Mouse (Mus musculus) kidney, embryonic 15.5 days (tissue): Measurements from ENCODE around the gene Lypd4. TPM values are rescaled to one million over a fixed set of nuclear protein-coding genes. Genes with fewer than 3 reads are reported as not detected.

Source experiments
- ATAC-seq: fragments of 200-750 bp; cut with Nextera tagmentation; replicated peaks from 2 replicates; pipeline ENCODE4 v1.8.0; 2017; ENCODE audit warnings: moderate TSS enrichment; ENCODE audit not compliant: low FRiP score
- H3K27ac ChIP-seq: fragments of 300-500 bp; sonication (generic); 2 replicates; pipeline ENCODE4 v1.5.1; 2015; ENCODE audit warnings: mild to moderate bottlenecking, inconsistent platforms
- H3K27me3 ChIP-seq: fragments of 300-500 bp; sonication (generic); 2 replicates; pipeline ENCODE4 v1.6.1; 2015; ENCODE audit warnings: inconsistent platforms
- H3K36me3 ChIP-seq: fragments of 300-500 bp; sonication (generic); 2 replicates; pipeline ENCODE4 v1.6.1; 2015; ENCODE audit warnings: inconsistent platforms
- H3K4me1 ChIP-seq: fragments of 300-500 bp; sonication (generic); 2 replicates; pipeline ENCODE4 v1.6.1; 2015; ENCODE audit warnings: inconsistent platforms
- H3K4me2 ChIP-seq: fragments of 300-500 bp; sonication (generic); 2 replicates; pipeline ENCODE4 v1.6.1; 2015; ENCODE audit warnings: moderate library complexity, mild to moderate bottlenecking, inconsistent platforms
- H3K4me3 ChIP-seq: fragments of 300-500 bp; sonication (generic); replicated peaks from 2 replicates; pipeline ENCODE4 v1.5.1; 2015; ENCODE audit warnings: mild to moderate bottlenecking, inconsistent platforms
- H3K9ac ChIP-seq: fragments of 300-500 bp; sonication (generic); 2 replicates; pipeline ENCODE4 v1.6.1; 2015; ENCODE audit warnings: mild to moderate bottlenecking, inconsistent platforms
- H3K9me3 ChIP-seq: fragments of 300-500 bp; sonication (generic); replicated peaks from 2 replicates; pipeline ENCODE4 v1.6.1; 2016; ENCODE audit warnings: inconsistent platforms
- WGBS: fragments of 180-500 bp; shearing (Covaris S2); methylation state at CpG from one replicate; pipeline ENCODE4 v1.1.7; 2015; ENCODE audit warnings: mixed read lengths; 5-methylcytosine and 5-hydroxymethylcytosine counted together
- polyA plus RNA-seq: library from polyadenylated mRNA; unstranded; fragments of >200 nt; fragmentation: Nextera tagmentation; extraction: Ambion mirVana; gene quantifications from 2 replicates; pipeline ENCODE4 v1.2.1, GENCODE M21; 2015

Gene Lypd4
- polyA plus RNA-seq, 1 experiment from 2014 or later: not detected

GRCm38 (mm10) chr7:24885468-24886307 is 15.9 kb upstream of the Lypd4 start:
- Histone ChIP-seq H3K4me3 (peak overlapping the region; percentile 100), H3K4me2 (peak overlapping the region; percentile 70), H3K4me1 (peaks cover 52% of the 10 kb centered on the region), H3K27me3 (no peaks in the 10 kb centered on the region), H3K27ac (peak overlapping the region; percentile 94), H3K36me3 (peaks cover 52% of the 10 kb centered on the region), H3K9ac (peak overlapping the region; percentile 100), H3K9me3 (no peaks in the 10 kb centered on the region)
- WGBS: 26% methylated on average over 12 of the region's 12 CpGs
- no peak for ATAC-seq

- Histone ChIP-seq H3K27ac (peak overlapping the region; percentile 94), H3K9ac (peak overlapping the region; percentile 100), H3K27me3 (no peaks in the 10 kb centered on the region), H3K4me2 (peak overlapping the region; percentile 70), H3K36me3 (peaks cover 44% of the 10 kb centered on the region), H3K9me3 (no peaks in the 10 kb centered on the region), H3K4me3 (peak overlapping the region; percentile 100), H3K4me1 (peaks cover 53% of the 10 kb centered on the region)
- WGBS: under 1% methylated on average over 47 of the region's 47 CpGs
- peak; percentile 5 for ATAC-seq
Observed at GRCm38 (mm10) chr7:24884693-24885291, 15.1 kb upstream of the Lypd4 start.

GRCm38 (mm10) chr7:24883896-24884692 is 14.4 kb upstream of the Lypd4 start, which contains the start of gene Rps19:
TSS of gene Rps19 (plus strand) at chr7:24884371.
- H3K4me1 ChIP-seq: peaks cover 50% of the 10 kb centered on the region
- under 1% methylated on average over 57 of the region's 57 CpGs for WGBS
- H3K9ac ChIP-seq: peak within 1 kb of the TSS; percentile 100
- H3K27ac ChIP-seq: peak within 1 kb of the TSS; percentile 94
- H3K4me3 ChIP-seq: peak within 1 kb of the TSS; percentile 100
- peaks cover 37% of the 10 kb centered on the region for H3K36me3 ChIP-seq
- ATAC-seq: peak; percentile 95
- H3K27me3 ChIP-seq: no peaks in the 10 kb centered on the region
- H3K9me3 ChIP-seq: no peaks in the 10 kb centered on the region
- peak within 1 kb of the TSS; percentile 70 for H3K4me2 ChIP-seq

- H3K36me3 ChIP-seq: peaks cover 22% of the 10 kb centered on the region
- H3K4me1 ChIP-seq: peaks cover 36% of the 10 kb centered on the region
- H3K9me3 ChIP-seq: no peaks in the 10 kb centered on the region
Observed at GRCm38 (mm10) chr7:24882416-24883199, 12.9 kb upstream of the Lypd4 start.

GRCm38 (mm10) chr7:24879620-24880019 is 9.9 kb upstream of the Lypd4 start:
- H3K4me2 ChIP-seq: no peak overlapping the region
- H3K27ac ChIP-seq: 0 out of 2 replicates have a peak overlapping the region, but pooled peaks have one; percentile 14
- no peak overlapping the region for H3K4me3 ChIP-seq
- H3K36me3 ChIP-seq: no peaks in the 10 kb centered on the region
- WGBS: 31% methylated on average over 2 of the region's 2 CpGs
- H3K9me3 ChIP-seq: no peaks in the 10 kb centered on the region
- H3K9ac ChIP-seq: no peak overlapping the region
- no peaks in the 10 kb centered on the region for H3K27me3 ChIP-seq
- peaks cover 12% of the 10 kb centered on the region for H3K4me1 ChIP-seq
- ATAC-seq: no peak

More at GRCm38 (mm10) chr7:24882416-24883199, 12.9 kb upstream of the Lypd4 start:
- Histone ChIP-seq H3K9ac (no peak overlapping the region), H3K27me3 (no peaks in the 10 kb centered on the region), H3K4me2 (no peak overlapping the region), H3K27ac (no peak overlapping the region), H3K4me3 (no peak overlapping the region)
- ATAC-seq: no peak
- WGBS: 93% methylated on average over 9 of the region's 9 CpGs

- H3K27me3 ChIP-seq: no peaks in the 10 kb centered on the region
- no peak overlapping the region for H3K27ac ChIP-seq
- no peaks in the 10 kb centered on the region for H3K36me3 ChIP-seq
- 71% methylated on average over 3 of the region's 3 CpGs for WGBS
- no peak overlapping the region for H3K4me3 ChIP-seq
- H3K9ac ChIP-seq: no peak overlapping the region
- no peak overlapping the region for H3K4me2 ChIP-seq
- peaks cover 10% of the 10 kb centered on the region for H3K4me1 ChIP-seq
- H3K9me3 ChIP-seq: no peaks in the 10 kb centered on the region
- no peak for ATAC-seq
Observed at GRCm38 (mm10) chr7:24877588-24877987, 7.8 kb upstream of the Lypd4 start.

GRCm38 (mm10) chr7:24869080-24869479 is 661 bp downstream of the Lypd4 start:
- Histone ChIP-seq H3K4me3 (no peak overlapping the region), H3K4me1 (no peaks in the 10 kb centered on the region), H3K9me3 (no peaks in the 10 kb centered on the region), H3K27ac (no peak overlapping the region), H3K27me3 (peaks cover 6% of the 10 kb centered on the region; the same call in 1 of the 2 replicates), H3K36me3 (no peaks in the 10 kb centered on the region), H3K4me2 (no peak overlapping the region), H3K9ac (no peak overlapping the region)
- WGBS: 72% methylated on average over 17 of the region's 17 CpGs
- ATAC-seq: no peak

- no peak overlapping the region for H3K4me2 ChIP-seq
- no peaks in the 10 kb centered on the region for H3K9me3 ChIP-seq
- no peak overlapping the region for H3K9ac ChIP-seq
- H3K27ac ChIP-seq: no peak overlapping the region
- H3K4me1 ChIP-seq: no peaks in the 10 kb centered on the region
- H3K4me3 ChIP-seq: no peak overlapping the region
- WGBS: 42% methylated on average over 6 of the region's 6 CpGs
- no peak for ATAC-seq
- no peaks in the 10 kb centered on the region for H3K27me3 ChIP-seq
- H3K36me3 ChIP-seq: no peaks in the 10 kb centered on the region
Observed at GRCm38 (mm10) chr7:24864156-24864555, 5.6 kb downstream of the Lypd4 start.

- Histone ChIP-seq H3K27ac (no peak overlapping the region), H3K4me3 (no peak overlapping the region), H3K9me3 (no peaks in the 10 kb centered on the region), H3K4me1 (no peaks in the 10 kb centered on the region), H3K36me3 (no peaks in the 10 kb centered on the region), H3K27me3 (no peaks in the 10 kb centered on the region), H3K9ac (no peak overlapping the region), H3K4me2 (no peak overlapping the region)
- ATAC-seq: no peak
- WGBS: 84% methylated on average over 4 of the region's 4 CpGs
Observed at GRCm38 (mm10) chr7:24862853-24863252, 6.9 kb downstream of the Lypd4 start.

- H3K4me3 ChIP-seq: no peak within 1 kb of the TSS
- H3K4me1 ChIP-seq: no peaks in the 10 kb centered on the region
- H3K4me2 ChIP-seq: no peak within 1 kb of the TSS
- H3K9ac ChIP-seq: no peak within 1 kb of the TSS
- no peaks in the 10 kb centered on the region for H3K27me3 ChIP-seq
- no peaks in the 10 kb centered on the region for H3K9me3 ChIP-seq
- no peak for ATAC-seq
- 84% methylated on average over 7 of the region's 7 CpGs for WGBS
- no peaks in the 10 kb centered on the region for H3K36me3 ChIP-seq
- no peak within 1 kb of the TSS for H3K27ac ChIP-seq
Observed at GRCm38 (mm10) chr7:24861913-24862312, 7.8 kb downstream of the Lypd4 start, which contains the start of gene Gm9844. TSS of gene Gm9844 (plus strand) at chr7:24862213.

- H3K9ac ChIP-seq: no peak overlapping the region
- no peak overlapping the region for H3K4me3 ChIP-seq
- no peak overlapping the region for H3K4me2 ChIP-seq
- no peaks in the 10 kb centered on the region for H3K4me1 ChIP-seq
- no peaks in the 10 kb centered on the region for H3K27me3 ChIP-seq
- no peaks in the 10 kb centered on the region for H3K9me3 ChIP-seq
- ATAC-seq: peak; percentile 52; the same call in 1 of the 2 replicates
- 70% methylated on average over 5 of the region's 5 CpGs for whole genome bisulfite sequencing
- no peak overlapping the region for H3K27ac ChIP-seq
- no peaks in the 10 kb centered on the region for H3K36me3 ChIP-seq
Observed at GRCm38 (mm10) chr7:24859234-24859633, 10.5 kb downstream of the Lypd4 start.
